Mouse (Mus musculus): Measurements from ENCODE around the gene Cdc42bpa.
"Not testable (repeated sequence)": the region's sequence is repeated elsewhere in the genome, so short reads cannot be mapped to it uniquely, and the experiment has no call there.

Cdc42bpa gene

DNA sequence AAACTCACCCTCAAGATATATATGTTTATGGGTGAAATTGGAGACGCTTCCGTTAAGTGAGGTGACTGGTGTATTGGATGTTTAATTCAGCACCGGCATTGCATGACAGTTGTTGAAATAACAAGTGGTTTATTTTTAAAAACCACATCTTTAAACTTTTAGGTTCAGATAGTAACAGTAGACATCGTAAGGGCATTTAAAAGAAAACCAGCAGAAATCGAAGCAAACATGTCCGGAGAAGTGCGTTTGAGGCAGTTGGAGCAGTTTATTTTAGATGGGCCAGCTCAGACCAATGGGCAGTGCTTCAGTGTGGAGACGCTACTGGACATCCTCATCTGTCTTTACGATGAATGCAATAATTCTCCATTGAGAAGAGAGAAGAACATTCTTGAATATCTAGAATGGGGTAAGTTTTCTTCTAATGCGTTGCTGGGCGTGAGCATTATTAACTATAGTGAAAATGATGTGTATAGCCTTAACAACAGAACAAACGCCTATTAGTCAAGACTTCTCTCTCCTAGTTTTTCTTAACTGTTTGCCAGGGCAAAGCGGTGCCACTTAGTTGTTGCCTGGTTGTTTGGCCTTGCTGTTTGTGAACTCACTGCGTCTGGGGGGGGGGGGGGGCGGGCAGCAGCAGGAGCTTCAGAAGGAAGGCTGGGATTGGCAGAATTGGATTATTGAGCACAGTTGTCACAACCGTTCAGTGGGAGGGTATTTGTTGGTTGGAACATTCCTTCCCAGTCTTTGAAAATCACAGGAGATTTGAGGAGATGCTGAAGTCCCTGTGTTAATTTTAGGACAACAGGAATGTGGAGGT lies 818 bp downstream of the Cdc42bpa start:
- no peak for DNase-seq

DNA sequence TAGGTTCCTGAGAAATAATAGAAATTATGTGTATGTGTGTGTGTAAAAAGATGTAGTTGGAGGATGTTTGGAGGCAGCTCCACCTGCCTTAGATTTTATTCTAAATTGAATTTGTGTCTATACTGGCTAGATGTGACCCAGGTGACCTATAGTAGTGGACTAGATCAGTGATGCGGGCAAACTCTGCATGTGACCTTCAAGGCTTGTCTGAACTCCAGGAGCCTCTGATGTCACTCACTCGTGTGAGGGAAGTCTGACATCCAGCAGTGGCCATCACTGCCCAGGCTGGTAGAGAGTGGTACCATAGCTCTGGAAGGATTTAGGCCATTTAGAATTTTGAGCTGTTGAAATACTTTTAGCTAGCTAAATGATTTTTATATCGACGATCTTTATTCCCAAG lies 1.5 kb downstream of the Cdc42bpa start:
- no peak for DNase-seq

GRCm38 (mm10) chr1:179969776-179970428 lies 9.6 kb downstream of the Cdc42bpa start:
- DNase-seq = no peak

DNA sequence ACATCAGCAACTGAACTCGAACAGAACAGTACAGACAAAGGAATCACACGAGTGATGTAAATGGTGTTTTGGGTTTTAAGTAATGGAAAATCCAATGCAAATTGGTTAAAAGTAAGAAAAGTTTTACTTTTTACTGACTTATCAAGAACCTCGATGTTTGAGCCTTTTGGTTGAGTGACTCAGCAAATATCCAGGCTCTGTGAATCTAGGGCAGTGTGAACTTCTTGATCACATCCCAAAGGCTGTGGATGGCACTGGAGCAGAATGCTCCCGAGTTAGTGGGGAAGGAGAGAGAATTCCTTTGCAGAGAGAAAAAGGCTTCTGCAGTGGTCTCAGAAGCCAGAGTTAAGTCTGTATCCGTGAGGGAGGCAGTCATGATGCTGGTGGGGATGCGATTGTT lies 14.7 kb downstream of the Cdc42bpa start:
- DNase-seq = no peak

DNA sequence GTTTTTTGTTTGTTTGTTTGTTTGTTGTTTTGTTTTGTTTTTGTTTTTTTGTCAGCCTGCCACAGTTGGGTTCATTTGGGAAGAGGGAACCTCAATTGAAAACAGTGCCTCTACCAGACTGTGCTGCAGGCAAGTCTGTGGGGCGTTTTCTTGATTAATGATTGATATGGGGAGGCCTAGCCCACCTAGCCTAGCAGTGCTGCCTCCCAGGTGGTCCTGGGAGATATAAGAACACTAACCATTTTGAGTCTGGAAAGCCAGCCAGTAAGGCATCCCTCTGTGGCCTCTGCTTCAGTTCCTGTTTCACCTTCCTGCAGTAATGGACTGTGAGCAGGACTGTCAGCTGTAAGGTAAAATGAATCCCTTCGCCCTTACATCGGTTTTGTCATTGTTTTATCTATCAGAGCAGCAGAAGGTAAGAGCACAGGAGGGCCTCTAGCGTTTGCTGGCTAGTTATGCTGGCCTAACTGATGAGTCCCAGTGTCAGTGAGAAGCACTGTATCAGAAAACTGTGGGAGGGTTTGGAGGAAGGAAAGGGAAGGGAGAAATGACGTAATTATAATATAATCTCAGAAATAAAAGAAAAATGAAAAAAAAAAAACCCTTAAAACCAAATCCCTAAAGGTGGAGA lies 15.5 kb downstream of the Cdc42bpa start:
- DNase-seq = no peak

DNA sequence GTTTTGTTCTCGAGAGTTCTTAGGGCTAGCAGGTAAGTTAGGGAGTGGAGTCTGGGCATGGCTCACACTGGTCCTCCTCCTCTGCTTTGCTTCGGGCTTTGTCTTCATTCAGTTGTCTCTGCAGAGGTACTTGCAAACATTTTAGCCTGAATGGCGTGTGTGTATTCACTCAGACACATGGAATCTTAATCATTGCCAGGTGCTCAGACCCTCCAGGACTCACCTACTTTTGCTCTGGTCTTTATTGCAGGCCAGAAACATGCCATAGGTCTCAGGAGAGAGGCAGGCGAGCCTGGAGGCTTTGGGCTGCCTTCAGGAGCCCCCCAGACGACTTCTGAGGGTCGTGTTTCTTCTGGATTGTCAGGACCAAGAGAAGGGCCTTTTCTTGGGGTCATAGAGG lies 17.2 kb downstream of the Cdc42bpa start:
- no peak for DNase-seq

DNA sequence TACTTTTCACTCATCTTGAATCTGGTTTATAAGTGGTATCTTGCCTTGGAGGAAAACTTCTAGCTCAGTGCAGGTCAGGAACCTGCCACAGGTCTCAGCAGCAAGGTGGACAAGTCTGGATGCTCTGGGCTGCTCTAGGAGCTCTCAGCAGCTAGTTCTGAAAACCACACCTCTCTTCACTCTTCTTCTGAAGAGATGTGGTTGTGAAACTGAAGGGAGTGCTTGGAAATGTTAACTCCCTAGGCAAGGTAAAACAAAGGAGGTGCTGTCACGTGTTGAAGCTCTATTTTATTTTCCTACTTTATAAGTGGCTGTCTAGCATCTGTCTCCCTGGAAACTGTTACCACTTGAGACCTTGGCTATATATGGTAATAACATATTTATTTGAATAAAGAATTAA lies 18.5 kb downstream of the Cdc42bpa start:
- no peak for DNase-seq

DNA sequence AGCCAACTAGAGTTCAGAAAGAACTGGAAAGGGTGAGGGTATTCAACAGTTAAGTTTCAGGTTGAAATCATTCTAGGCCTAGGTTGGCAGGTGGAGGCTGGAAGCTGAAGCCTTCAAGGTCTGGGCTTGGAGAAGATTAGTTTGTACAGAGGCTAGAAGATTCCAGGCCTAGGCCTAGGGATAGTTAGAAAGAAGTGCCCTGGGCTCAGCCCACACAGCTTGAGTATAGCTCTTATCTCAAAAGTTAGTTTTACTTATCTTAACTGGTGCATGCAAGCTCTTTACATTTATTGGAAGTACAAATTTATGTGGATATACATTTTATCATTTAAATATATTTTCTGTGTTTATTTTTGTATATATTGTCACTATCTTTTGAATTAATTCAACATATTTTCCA lies 21.4 kb downstream of the Cdc42bpa start:
- no peak for DNase-seq

GRCm38 (mm10) chr1:179982183-179982582 lies 21.9 kb downstream of the Cdc42bpa start:
- no peak for DNase-seq

DNA sequence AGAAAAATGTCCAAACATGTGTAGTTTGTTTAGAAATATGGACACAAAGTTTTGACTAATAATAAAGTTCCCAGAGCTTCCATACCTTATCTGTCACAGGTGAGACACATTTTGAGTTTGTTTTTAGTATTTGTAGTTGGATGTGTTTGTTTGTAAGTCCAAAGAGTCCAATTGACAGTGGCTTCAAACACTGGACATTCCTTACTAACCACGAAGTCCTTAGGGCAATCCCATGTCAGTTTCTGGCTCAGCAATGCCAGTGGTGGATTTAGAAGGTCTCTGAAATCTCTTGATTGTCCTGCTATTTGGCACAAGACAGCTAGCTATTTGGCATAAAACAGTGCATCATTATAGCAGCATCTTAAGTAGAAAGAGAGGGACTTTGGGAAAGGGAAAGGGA lies 22.7 kb downstream of the Cdc42bpa start:
- no peak for DNase-seq

GRCm38 (mm10) chr1:179984171-179984570 lies 23.9 kb downstream of the Cdc42bpa start:
- no peak for DNase-seq

- DNase-seq = no peak
Observed at GRCm38 (mm10) chr1:179991660-179992235, 31.5 kb downstream of the Cdc42bpa start.

DNA sequence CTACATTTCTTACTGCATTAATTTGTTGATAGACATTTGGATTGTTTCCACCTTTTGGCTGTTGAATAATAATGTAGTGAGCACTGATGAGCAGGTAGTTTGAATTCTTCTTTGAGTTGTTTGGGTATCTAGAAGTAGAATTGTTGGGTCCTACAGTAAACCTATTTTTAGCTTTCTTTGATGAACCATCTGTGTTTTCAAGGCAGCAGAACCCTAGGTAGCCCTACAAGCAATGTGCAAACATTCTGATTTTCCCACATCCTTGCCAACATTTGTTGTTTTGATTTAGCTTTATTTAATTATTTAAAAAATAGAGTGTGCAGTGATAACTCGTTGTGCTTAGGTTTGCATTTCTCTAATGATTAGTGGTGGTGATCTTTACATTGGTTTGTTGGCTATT lies 32.0 kb downstream of the Cdc42bpa start:
- no peak for DNase-seq

DNA sequence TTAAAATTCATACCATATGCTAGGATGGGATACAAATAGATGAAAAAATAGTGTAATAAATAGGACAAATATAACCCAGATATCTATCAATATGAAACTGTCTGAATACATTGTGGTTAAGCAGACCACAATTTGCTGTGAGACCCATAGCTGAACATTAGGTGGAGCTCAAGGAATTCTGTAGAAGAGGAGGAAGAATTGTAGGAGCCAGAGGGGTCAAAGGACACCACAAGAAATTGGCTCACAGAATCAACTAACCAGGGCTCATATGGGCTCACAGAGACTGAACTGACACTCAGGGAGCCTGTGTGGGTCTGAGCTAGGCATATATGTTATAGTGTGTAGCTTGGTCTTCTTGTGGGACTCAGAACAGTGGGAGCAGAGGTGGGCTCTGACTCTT lies 47.8 kb downstream of the Cdc42bpa start:
- DNase-seq = no peak

- DNase-seq = no peak
Observed at GRCm38 (mm10) chr1:180013479-180013878, 53.2 kb downstream of the Cdc42bpa start.

GRCm38 (mm10) chr1:180018218-180018617 lies 57.9 kb downstream of the Cdc42bpa start:
- no peak for DNase-seq

- no peak for DNase-seq
Observed at GRCm38 (mm10) chr1:180021463-180022296, 61.4 kb downstream of the Cdc42bpa start.

- DNase-seq = no peak
Observed at GRCm38 (mm10) chr1:180023512-180023911, 63.2 kb downstream of the Cdc42bpa start.

- DNase-seq = not testable (repeated sequence)
Observed at GRCm38 (mm10) chr1:180029863-180030262, 69.6 kb downstream of the Cdc42bpa start.

GRCm38 (mm10) chr1:180030631-180031365 lies 70.5 kb downstream of the Cdc42bpa start:
- no peak for DNase-seq

DNA sequence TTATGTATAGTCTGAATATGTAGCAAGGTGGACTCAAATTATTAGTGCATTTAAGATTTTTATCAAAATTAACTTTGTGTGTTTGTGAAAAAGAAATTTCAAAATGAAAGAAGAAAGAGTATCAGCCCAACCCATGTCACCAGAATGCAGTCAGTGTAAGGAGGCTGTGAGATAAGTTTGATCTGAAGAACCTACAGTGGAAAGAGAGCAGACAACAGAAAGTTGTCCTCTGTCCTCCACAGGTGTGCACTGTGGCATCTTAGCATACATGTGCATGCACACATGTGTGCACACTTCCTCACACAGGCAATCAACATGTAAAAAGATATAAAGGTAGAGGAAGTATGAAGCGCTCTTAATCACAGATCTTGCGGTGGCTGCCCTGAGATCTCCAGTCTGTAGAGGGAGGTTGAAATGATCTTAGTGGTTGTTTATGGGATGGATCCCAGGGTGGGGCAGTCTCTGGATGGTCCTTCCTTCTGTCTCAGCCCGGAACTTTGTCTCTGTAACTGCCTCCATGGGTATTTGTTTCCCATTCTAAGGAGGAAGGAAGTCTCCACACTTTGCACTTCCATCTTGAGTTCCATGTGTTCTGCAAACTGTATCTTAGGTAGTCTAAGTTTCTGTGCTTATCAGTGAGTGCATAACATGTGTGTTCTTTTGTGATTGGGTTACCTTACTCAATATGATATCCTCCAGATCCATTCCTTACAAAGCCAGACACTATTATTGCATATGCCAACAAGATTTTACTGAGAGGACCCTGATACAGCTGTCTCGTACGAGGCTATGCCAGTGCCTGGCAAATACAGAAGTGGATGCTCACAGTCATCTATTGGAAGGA lies 71.7 kb downstream of the Cdc42bpa start:
- no peak for DNase-seq
